Mouse (Mus musculus) CH12.LX (cell line): ENCODE data around the gene Ttll5. TPM values are rescaled to one million over a fixed set of nuclear protein-coding genes. Genes with fewer than 3 reads are reported as not detected.

Experiments used
- DNase-seq: peaks from one replicate; pipeline ENCODE4 v3.0.0-alpha.2; 2013; ENCODE audit errors: extremely low read depth
- H3K27ac ChIP-seq: 2 replicates; pipeline ENCODE4 v1.5.1; 2012; ENCODE audit warnings: low read depth, mild to moderate bottlenecking, control low read depth, moderate library complexity; ENCODE audit not compliant: insufficient read depth
- H3K27me3 ChIP-seq: replicated peaks from 2 replicates; pipeline ENCODE3; 2012; ENCODE audit warnings: inconsistent platforms
- H3K36me3 ChIP-seq, 2 experiments: replicated peaks in 1 of 2; 2 replicates each; pipeline versions ENCODE3 to v1.6.1; 2012; ENCODE audit warnings: inconsistent platforms in 1 of 2, low read length in 1 of 2, mild to moderate bottlenecking in 1 of 2, mixed read lengths in 1 of 2, moderate library complexity in 1 of 2; ENCODE audit not compliant: control insufficient read depth in 1 of 2, insufficient read depth in 1 of 2
- H3K4me1 ChIP-seq, 2 experiments: 2 replicates each; pipeline ENCODE4 v1.6.1; 2012; ENCODE audit warnings: inconsistent platforms in 1 of 2, moderate library complexity in 1 of 2; ENCODE audit not compliant: insufficient read depth in 2 of 2, control insufficient read depth in 1 of 2
- H3K4me2 ChIP-seq: 2 replicates; pipeline ENCODE4 v1.6.1; 2012; ENCODE audit warnings: low read depth, mild to moderate bottlenecking, control low read depth; ENCODE audit not compliant: poor library complexity, insufficient read depth, severe bottlenecking
- H3K4me3 ChIP-seq, 3 experiments: fragments of 150-350 bp in 1 of 3; sonication (generic) in 1 of 3; replicated peaks in 1 of 3; 2 replicates each; pipeline versions ENCODE3 to v1.5.1; 2011 to 2012; ENCODE audit warnings: low read depth in 2 of 3, low read length in 2 of 3, mild to moderate bottlenecking in 2 of 3, moderate library complexity in 2 of 3, control low read depth in 1 of 3, improper control_type of control experiment in 1 of 3, inconsistent platforms in 1 of 3, mixed read lengths in 1 of 3; ENCODE audit not compliant: poor library complexity in 1 of 3
- H3K79me2 ChIP-seq: replicated peaks from 2 replicates; pipeline ENCODE4 v1.6.1; 2012; ENCODE audit warnings: mild to moderate bottlenecking, moderate library complexity; ENCODE audit not compliant: control insufficient read depth, poor library complexity, insufficient read depth, severe bottlenecking; ENCODE audit errors: extremely low read depth
- H3K9ac ChIP-seq: 2 replicates; pipeline ENCODE4 v1.6.1; 2012; ENCODE audit warnings: low read depth, mild to moderate bottlenecking, control low read depth, moderate library complexity; ENCODE audit not compliant: insufficient read depth
- H3K9me3 ChIP-seq: replicated peaks from 2 replicates; pipeline ENCODE3; 2012; ENCODE audit warnings: low read length, inconsistent platforms, mixed read lengths
- BHLHE40 ChIP-seq: IDR thresholded peaks from 2 replicates; pipeline ENCODE4 v1.6.1; 2011; ENCODE audit warnings: mild to moderate bottlenecking, low read depth, low read length, improper control_type of control experiment
- CHD1 ChIP-seq: IDR thresholded peaks from 2 replicates; pipeline ENCODE4 v1.6.1; 2012; ENCODE audit warnings: low read depth, low read length, improper control_type of control experiment, inconsistent platforms
- CTCF ChIP-seq, 2 experiments: IDR thresholded peaks in 1 of 2; conservative IDR thresholded peaks in 1 of 2; 2 replicates each; pipeline ENCODE4 v1.5.1; 2011 to 2012; ENCODE audit warnings: low read depth in 2 of 2, low read length in 2 of 2, improper control_type of control experiment in 1 of 2, inconsistent platforms in 1 of 2, mild to moderate bottlenecking in 1 of 2, moderate library complexity in 1 of 2
- E2F4 ChIP-seq: IDR thresholded peaks from 2 replicates; pipeline ENCODE4 v1.6.1; 2011; ENCODE audit warnings: low read depth, low read length, improper control_type of control experiment; ENCODE audit not compliant: insufficient replicate concordance
- EP300 ChIP-seq: IDR thresholded peaks from 2 replicates; pipeline ENCODE4 v1.6.1; 2011; ENCODE audit warnings: low read length, improper control_type of control experiment
- KAT2A ChIP-seq: IDR thresholded peaks from 2 replicates; pipeline ENCODE4 v1.6.1; 2012; ENCODE audit warnings: low read length, improper control_type of control experiment, inconsistent platforms; ENCODE audit not compliant: insufficient replicate concordance
- MEF2A ChIP-seq: IDR thresholded peaks from 2 replicates; pipeline ENCODE4 v1.6.1; 2014; ENCODE audit warnings: low read depth, mild to moderate bottlenecking, inconsistent platforms, low read length, improper control_type of control experiment, borderline replicate concordance
- MYC ChIP-seq: IDR thresholded peaks from 2 replicates; pipeline ENCODE4 v1.6.1; 2011; ENCODE audit warnings: low read depth, mild to moderate bottlenecking, improper control_type of control experiment, low read length
- NELFE ChIP-seq: IDR thresholded peaks from 2 replicates; pipeline ENCODE4 v1.6.1; 2011; ENCODE audit warnings: low read depth, low read length, improper control_type of control experiment
- RCOR1 ChIP-seq: conservative IDR thresholded peaks from 2 replicates; pipeline ENCODE4 v1.6.1; 2012; ENCODE audit warnings: low read depth, mild to moderate bottlenecking, inconsistent platforms, low read length, improper control_type of control experiment
- UBTF ChIP-seq: IDR thresholded peaks from 2 replicates; pipeline ENCODE4 v1.6.1; 2012; ENCODE audit warnings: low read depth, mild to moderate bottlenecking, inconsistent platforms, low read length, improper control_type of control experiment, moderate library complexity
- ZKSCAN1 ChIP-seq: IDR thresholded peaks from 2 replicates; pipeline ENCODE4 v1.6.1; 2012; ENCODE audit warnings: low read depth, inconsistent platforms, low read length, improper control_type of control experiment, borderline replicate concordance
- ZNF384 ChIP-seq: IDR thresholded peaks from 2 replicates; pipeline ENCODE4 v1.6.1; 2012; ENCODE audit warnings: low read depth, low read length, improper control_type of control experiment, inconsistent platforms
- dilution Hi-C: fragments of 300-500 bp; cut with MboI; formaldehyde crosslinking; loops from 2 replicates; pipeline ENCODE4 v1.14.3; 2020; ENCODE audit warnings: low sequenced_read_pairs; ENCODE audit not compliant: extremely low pct_unique_long_range_greater_than_20kb, extremely low pct_ligation_motif_present
- in situ Hi-C: fragments of 300-500 bp; cut with MboI; formaldehyde crosslinking; loops from 3 replicates; pipeline ENCODE4 v1.14.3; 2019; ENCODE audit warnings: low sequenced_read_pairs, low pct_ligation_motif_present, low pct_unique_long_range_greater_than_20kb, mixed read lengths
- polyA plus RNA-seq: library from polyadenylated mRNA; unstranded; fragments of >175 nt; gene quantifications from 2 replicates; pipeline ENCODE4 v1.2.1, GENCODE M21; 2012; ENCODE audit warnings: low read depth; ENCODE audit not compliant: insufficient read length
- total RNA-seq, 2 experiments: library from RNA; depleted of rRNA; stranded (reverse); fragments of 300-350 nt in 1 of 2; fragments of >200 nt in 1 of 2; gene quantifications; 2 replicates each; pipeline ENCODE4 v1.2.3; 2012 to 2014

Ttll5 gene
- total and polyA plus RNA-seq, 3 experiments: 5.7 to 14.0 (median 8.7) TPM

DNA sequence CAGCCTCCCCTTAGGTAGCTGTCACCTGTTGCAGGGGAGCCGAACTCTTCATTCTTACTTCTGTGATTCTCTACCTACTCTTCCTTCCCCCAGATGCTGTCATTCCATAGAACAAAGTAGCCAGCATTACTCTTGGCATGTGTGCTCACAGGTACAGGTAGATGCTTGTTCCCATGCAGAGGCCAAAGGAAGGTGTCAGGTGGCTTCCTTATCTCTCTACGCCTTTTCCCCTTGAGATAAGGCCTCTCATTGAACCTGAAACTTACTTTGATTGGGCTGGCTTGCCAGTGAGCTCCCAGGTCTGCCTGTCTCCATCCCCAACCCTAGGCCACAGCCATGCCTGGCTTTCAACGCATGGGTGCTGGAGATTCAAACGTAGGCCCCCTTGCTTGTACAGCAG, 269.6 kb downstream of the Ttll5 start:
- Histone ChIP-seq H3K27me3 (no peaks in the 10 kb centered on the region), H3K9ac (no peak overlapping the region), H3K9me3 (no peaks in the 10 kb centered on the region), H3K4me3 (no peak overlapping the region), H3K27ac (no peak overlapping the region), H3K79me2 (no peaks in the 10 kb centered on the region), H3K4me1 (peaks cover 8 to 32% of the 10 kb centered on the region in 2 experiments; a peak in 3 of 4 replicates), H3K36me3 (no peaks in the 10 kb centered on the region), H3K4me2 (no peak overlapping the region)
- dilution Hi-C loops (no loop called here), in situ Hi-C loops (no loop called here)
- TF ChIP-seq UBTF: no peak
- no peak for TF ChIP-seq EP300
- TF ChIP-seq MEF2A: no peak
- no peak for TF ChIP-seq MYC
- TF ChIP-seq E2F4: no peak
- no peak for TF ChIP-seq CTCF (conservative IDR thresholded peaks at IDR 0.05 in 1 of 2, IDR thresholded peaks at IDR 0.05 in 1 of 2; ENCODE audit: low read depth in 2 of 2, low read length in 2 of 2)
- TF ChIP-seq ZNF384: no peak
- TF ChIP-seq NELFE: no peak
- no peak for TF ChIP-seq KAT2A
- DNase-seq: no peak

GRCm38 (mm10) chr12:86095806-86096205, 271.3 kb downstream of the Ttll5 start:
- TF ChIP-seq RCOR1 (no peak), ZKSCAN1 (no peak), CHD1 (no peak)
- dilution Hi-C loops: no loop called here
- Histone ChIP-seq H3K27me3 (no peaks in the 10 kb centered on the region), H3K27ac (no peak overlapping the region), H3K9ac (no peak overlapping the region), H3K36me3 (no peaks in the 10 kb centered on the region), H3K79me2 (no peaks in the 10 kb centered on the region), H3K4me1 (peaks cover 8 to 32% of the 10 kb centered on the region in 2 experiments; a peak in 3 of 4 replicates), H3K4me3 (no peak overlapping the region), H3K4me2 (no peak overlapping the region), H3K9me3 (no peaks in the 10 kb centered on the region)
- in situ Hi-C loops: no loop called here
- DNase-seq: peak; percentile 77

- no peak overlapping the region for H3K9ac ChIP-seq
- H3K36me3 ChIP-seq: no peaks in the 10 kb centered on the region
- H3K4me2 ChIP-seq: no peak overlapping the region
- H3K27me3 ChIP-seq: no peaks in the 10 kb centered on the region
- TF ChIP-seq BHLHE40: no peak
- no peak for TF ChIP-seq ZNF384
- TF ChIP-seq MYC: no peak
- no peak for TF ChIP-seq CHD1
- dilution Hi-C loops: no loop called here
- DNase-seq: no peak
- H3K4me1 ChIP-seq: peaks cover 8 to 31% of the 10 kb centered on the region in 2 experiments; a peak in 3 of 4 replicates
- H3K79me2 ChIP-seq: no peaks in the 10 kb centered on the region
- no peak overlapping the region for H3K4me3 ChIP-seq
- no peak overlapping the region for H3K27ac ChIP-seq
- H3K9me3 ChIP-seq: no peaks in the 10 kb centered on the region
- in situ Hi-C loops: no loop called here
These were observed 273.3 kb downstream of the Ttll5 start for GRCm38 (mm10) chr12:86097781-86098180.
